Mouse (Mus musculus) intestine, postnatal 0 days (tissue): ENCODE data around the gene Rin1. TPM values are rescaled to one million over a fixed set of nuclear protein-coding genes. Genes with fewer than 3 reads are reported as not detected.

Experiments
- ATAC-seq: fragments of 200-750 bp; cut with Nextera tagmentation; 2 replicates; pipeline ENCODE4 v1.8.0; 2017; ENCODE audit warnings: mild to moderate bottlenecking, moderate TSS enrichment, moderate library complexity
- H3K27ac ChIP-seq: fragments of 300-500 bp; sonication (generic); 2 replicates; pipeline ENCODE4 v1.5.1; 2014; ENCODE audit warnings: mild to moderate bottlenecking, low read depth, low read length, moderate library complexity
- H3K27me3 ChIP-seq: fragments of 300-500 bp; sonication (generic); replicated peaks from 2 replicates; pipeline ENCODE4 v1.6.1; 2014; ENCODE audit warnings: low read length, mixed read lengths; ENCODE audit not compliant: control insufficient read depth, insufficient read depth
- H3K36me3 ChIP-seq: fragments of 300-500 bp; sonication (generic); 2 replicates; pipeline ENCODE4 v1.6.1; 2014; ENCODE audit warnings: mild to moderate bottlenecking, moderate library complexity; ENCODE audit not compliant: control insufficient read depth, insufficient read depth
- H3K4me1 ChIP-seq: fragments of 300-500 bp; sonication (generic); replicated peaks from 2 replicates; pipeline ENCODE4 v1.6.1; 2014; ENCODE audit warnings: antibody characterized with exemption, low read length, mixed read lengths; ENCODE audit not compliant: control insufficient read depth, insufficient read depth
- H3K4me2 ChIP-seq: fragments of 300-500 bp; sonication (generic); replicated peaks from 2 replicates; pipeline ENCODE4 v1.6.1; 2014; ENCODE audit warnings: low read depth, mild to moderate bottlenecking, moderate library complexity
- H3K4me3 ChIP-seq: fragments of 300-500 bp; sonication (generic); 2 replicates; pipeline ENCODE4 v1.5.1; 2014; ENCODE audit warnings: low read depth, low read length
- H3K9ac ChIP-seq: fragments of 300-500 bp; sonication (generic); 2 replicates; pipeline ENCODE4 v1.6.1; 2014; ENCODE audit warnings: mild to moderate bottlenecking, low read depth, low read length
- H3K9me3 ChIP-seq: fragments of 300-500 bp; sonication (generic); 2 replicates; pipeline ENCODE4 v1.6.1; 2016; ENCODE audit warnings: mixed run types; ENCODE audit not compliant: control insufficient read depth
- CTCF ChIP-seq: sonication (generic); IDR thresholded peaks from 2 replicates; pipeline ENCODE4 v1.5.1; 2016; ENCODE audit warnings: low read depth, mild to moderate bottlenecking, control low read depth, antibody characterized with exemption, moderate library complexity
- WGBS: fragments of 180-500 bp; shearing (Covaris S2); extraction: QIAGEN DNeasy Blood & Tissue Kit; methylation state at CpG from one replicate; pipeline ENCODE4 v1.1.7; 2014; 5-methylcytosine and 5-hydroxymethylcytosine counted together
- polyA plus RNA-seq: library from polyadenylated mRNA; unstranded; fragments of >200 nt; fragmentation: Nextera tagmentation; extraction: Ambion mirVana; gene quantifications from 2 replicates; pipeline ENCODE4 v1.2.1, GENCODE M21; 2015

Gene Rin1
- polyA plus RNA-seq, 1 experiment from 2014 or later, result 0.77 TPM

DNA sequence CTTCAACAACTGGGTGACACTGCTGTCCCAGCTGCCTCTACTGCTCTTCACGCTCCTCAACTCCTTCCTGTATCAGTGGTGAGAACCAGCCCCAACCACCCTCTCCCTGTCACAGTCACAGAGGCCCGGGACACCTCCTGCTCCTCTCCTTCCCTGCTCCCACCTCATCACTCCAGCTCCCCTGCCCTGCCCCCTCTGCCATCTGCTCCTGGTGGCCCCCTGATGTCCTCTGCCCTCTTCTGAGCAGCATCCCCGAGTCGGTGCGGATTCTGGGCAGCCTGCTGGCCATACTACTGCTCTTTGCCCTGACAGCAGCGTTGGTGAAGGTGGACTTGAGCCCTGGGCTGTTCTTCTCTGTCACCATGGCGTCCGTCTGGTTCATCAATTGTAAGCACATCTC lies 24.2 kb upstream of the Rin1 start:
- no peaks in the 10 kb centered on the region for H3K27me3 ChIP-seq
- no peak for TF ChIP-seq CTCF
- no peak for ATAC-seq
- peaks cover 7% of the 10 kb centered on the region; the same call in 1 of the 2 replicates for H3K36me3 ChIP-seq
- H3K4me1 ChIP-seq, result no peaks in the 10 kb centered on the region
- no peak overlapping the region for H3K4me2 ChIP-seq
- no peak overlapping the region for H3K4me3 ChIP-seq
- WGBS, result 88% methylated on average over 8 of the region's 8 CpGs
- no peak overlapping the region for H3K27ac ChIP-seq
- no peaks in the 10 kb centered on the region for H3K9me3 ChIP-seq
- H3K9ac ChIP-seq, result no peak overlapping the region

DNA sequence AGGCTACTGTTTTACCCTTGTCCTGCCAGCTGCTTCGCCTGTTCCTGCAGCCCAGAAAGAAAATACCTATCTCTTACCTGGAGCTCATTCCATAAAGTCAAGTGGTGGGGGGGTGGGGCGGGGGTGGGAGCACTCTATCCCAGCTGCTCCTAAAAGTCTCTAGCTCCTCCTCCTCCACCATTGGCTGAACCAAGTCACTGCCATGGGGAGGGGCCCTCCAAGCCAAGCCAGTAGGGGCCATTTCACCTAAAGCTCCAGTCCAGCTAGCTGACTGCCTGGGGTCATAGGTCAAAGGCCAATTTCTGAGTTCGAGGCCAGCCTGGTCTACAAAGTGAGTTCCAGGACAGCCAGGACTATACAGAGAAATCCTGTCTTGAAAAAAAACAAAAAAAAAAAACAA lies 17.6 kb upstream of the Rin1 start:
- Histone ChIP-seq H3K36me3 (peaks cover 7% of the 10 kb centered on the region; the same call in 1 of the 2 replicates), H3K4me1 (no peaks in the 10 kb centered on the region), H3K27me3 (no peaks in the 10 kb centered on the region), H3K27ac (no peak overlapping the region), H3K9ac (no peak overlapping the region), H3K9me3 (no peaks in the 10 kb centered on the region), H3K4me3 (no peak overlapping the region), H3K4me2 (no peak overlapping the region)
- no peak for TF ChIP-seq CTCF
- 76% methylated on average over 3 of the region's 3 CpGs for WGBS
- ATAC-seq, result no peak

DNA sequence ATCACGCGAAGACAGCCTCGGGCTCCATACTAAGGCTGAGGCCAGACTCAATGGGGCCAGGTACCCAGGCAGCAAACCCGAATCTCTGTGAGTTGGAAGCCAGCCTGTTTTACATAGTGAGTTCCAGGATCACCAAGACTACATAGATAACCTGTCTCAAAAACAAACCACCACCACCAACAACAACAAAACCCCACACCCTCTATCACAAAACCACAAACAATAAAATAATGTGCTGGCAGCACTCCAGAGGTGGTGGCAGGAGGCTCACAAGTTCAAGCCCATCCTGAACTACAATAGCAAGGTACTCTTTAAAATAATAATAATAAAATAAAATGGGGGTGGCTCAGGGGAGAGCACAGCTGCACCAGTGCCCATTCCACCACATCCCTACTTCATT lies 13.7 kb upstream of the Rin1 start:
- H3K36me3 ChIP-seq, result no peaks in the 10 kb centered on the region
- no peak for ATAC-seq
- TF ChIP-seq CTCF, result no peak
- 84% methylated on average over 4 of the region's 4 CpGs for WGBS
- H3K4me2 ChIP-seq, result no peak overlapping the region
- no peak overlapping the region for H3K4me3 ChIP-seq
- no peaks in the 10 kb centered on the region for H3K9me3 ChIP-seq
- H3K27ac ChIP-seq, result no peak overlapping the region
- no peaks in the 10 kb centered on the region for H3K27me3 ChIP-seq
- H3K4me1 ChIP-seq, result peaks cover 5% of the 10 kb centered on the region; the same call in 1 of the 2 replicates
- no peak overlapping the region for H3K9ac ChIP-seq

DNA sequence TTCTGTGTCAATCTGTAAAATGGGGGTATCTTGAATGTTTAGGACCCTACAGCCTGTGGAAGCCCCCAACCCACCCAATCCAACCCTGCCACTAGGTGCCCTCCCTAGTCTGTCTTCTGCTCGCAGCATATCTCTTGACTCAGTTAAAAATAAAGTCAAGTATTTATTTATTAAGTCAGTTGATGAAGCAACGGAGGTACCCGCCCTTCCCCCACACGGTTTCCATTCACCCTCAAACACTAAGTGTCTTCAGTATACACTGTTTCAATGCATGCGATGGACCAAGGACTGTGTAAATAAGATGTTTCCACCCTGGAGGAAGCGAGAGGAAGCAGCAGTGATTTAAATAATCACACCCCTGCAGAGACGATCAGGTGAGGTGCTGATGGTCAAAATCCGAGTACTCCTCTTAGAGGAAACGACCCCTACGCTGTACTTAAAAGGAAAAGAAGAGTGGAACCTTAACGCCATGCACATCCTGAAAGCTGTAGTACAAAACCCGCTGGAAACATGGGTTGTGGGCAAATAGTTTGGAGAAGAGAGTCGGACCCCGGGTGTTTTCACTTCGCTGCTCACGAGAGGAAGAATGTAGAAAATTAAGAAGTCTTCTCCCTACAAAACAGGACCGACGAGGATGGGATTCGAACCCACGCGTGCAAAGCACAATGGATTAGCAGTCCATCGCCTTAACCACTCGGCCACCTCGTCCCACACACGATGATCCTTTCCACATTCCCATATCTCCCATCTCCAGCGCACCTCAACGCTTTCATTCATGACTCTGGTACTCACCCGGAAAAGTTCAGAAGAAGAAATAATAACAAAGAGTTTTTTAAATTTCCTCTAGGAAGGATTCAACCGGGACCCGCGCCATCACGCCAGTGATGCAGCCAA lies 12.4 kb upstream of the Rin1 start:
- Histone ChIP-seq H3K9ac (0 out of 2 replicates have a peak overlapping the region, but pooled peaks have one; percentile 73), H3K27ac (peak overlapping the region; percentile 50; the same call in 1 of the 2 replicates), H3K4me1 (peaks cover 5% of the 10 kb centered on the region; the same call in 1 of the 2 replicates), H3K9me3 (no peaks in the 10 kb centered on the region), H3K4me3 (peak overlapping the region; percentile 70), H3K4me2 (peak overlapping the region; percentile 93), H3K27me3 (no peaks in the 10 kb centered on the region), H3K36me3 (no peaks in the 10 kb centered on the region)
- TF ChIP-seq CTCF, result no peak
- WGBS, result 3% methylated on average over 32 of the region's 32 CpGs
- ATAC-seq, result peak; percentile 34; the same call in 1 of the 2 replicates

DNA sequence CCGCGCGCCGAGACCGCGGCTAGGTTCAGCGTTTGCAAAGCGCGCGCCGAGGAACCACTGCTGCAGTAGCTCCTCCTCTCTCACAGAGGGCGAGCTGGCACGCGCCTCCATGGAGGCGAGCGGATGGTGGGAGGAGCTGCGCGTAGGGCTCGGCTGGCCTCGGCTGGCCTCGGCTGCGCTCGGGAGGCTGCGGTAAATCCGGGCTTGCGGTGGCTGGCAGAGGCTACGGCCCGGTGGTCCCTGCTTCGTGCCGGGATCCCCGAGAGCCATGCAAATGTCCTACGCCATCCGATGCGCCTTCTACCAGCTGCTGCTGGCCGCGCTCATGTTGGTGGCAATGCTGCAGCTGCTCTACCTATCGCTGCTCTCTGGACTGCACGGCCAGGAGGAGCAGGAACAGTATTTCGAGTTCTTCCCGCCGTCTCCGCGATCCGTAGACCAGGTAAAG lies 11.5 kb upstream of the Rin1 start, which contains the start of the genes B4gat1 and AC124502.3:
B4gat1 (plus strand) TSS at position 118 of the 448 bp plus-strand sequence.
AC124502.3 (plus strand) TSS at position 183 of the 448 bp plus-strand sequence.
- Histone ChIP-seq H3K9me3 (no peaks in the 10 kb centered on the region), H3K27me3 (no peaks in the 10 kb centered on the region), H3K27ac (peak within 1 kb of the TSS; percentile 50), H3K4me3 (peak within 1 kb of the TSS; percentile 70), H3K4me1 (peaks cover 5% of the 10 kb centered on the region; the same call in 1 of the 2 replicates), H3K4me2 (peak within 1 kb of the TSS; percentile 93), H3K9ac (peak within 1 kb of the TSS; percentile 73), H3K36me3 (no peaks in the 10 kb centered on the region)
- WGBS, result under 1% methylated on average over 34 of the region's 44 CpGs
- peak; percentile 80 for ATAC-seq
- TF ChIP-seq CTCF, result peak; percentile 71

DNA sequence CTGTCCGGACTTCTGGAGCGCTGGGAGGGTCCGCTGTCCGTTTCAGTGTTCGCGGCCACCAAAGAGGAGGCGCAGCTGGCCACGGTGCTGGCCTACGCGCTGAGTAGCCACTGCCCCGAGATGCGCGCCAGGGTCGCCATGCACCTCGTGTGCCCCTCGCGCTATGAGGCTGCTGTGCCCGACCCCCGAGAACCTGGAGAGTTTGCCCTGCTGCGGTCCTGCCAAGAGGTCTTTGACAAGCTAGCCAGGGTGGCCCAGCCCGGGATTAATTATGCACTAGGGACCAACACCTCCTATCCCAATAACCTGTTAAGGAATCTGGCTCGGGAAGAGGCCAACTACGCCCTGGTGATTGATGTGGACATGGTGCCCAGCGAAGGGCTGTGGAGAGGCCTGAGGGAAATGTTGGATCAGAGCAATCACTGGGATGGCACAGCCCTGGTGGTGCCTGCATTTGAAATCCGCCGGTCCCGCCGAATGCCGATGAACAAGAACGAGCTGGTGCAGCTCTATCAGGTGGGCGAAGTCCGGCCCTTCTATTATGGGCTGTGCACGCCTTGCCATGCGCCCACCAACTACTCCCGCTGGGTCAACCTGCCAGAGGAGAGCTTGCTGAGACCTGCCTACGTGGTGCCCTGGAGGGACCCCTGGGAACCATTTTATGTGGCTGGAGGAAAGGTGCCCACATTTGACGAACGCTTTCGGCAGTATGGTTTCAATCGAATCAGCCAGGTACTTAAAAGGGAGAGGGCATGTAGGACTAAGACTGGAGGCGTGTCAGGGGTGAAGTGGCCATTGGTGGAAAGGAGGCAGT lies 10.8 kb upstream of the Rin1 start:
- Histone ChIP-seq H3K4me3 (peak overlapping the region; percentile 70), H3K36me3 (no peaks in the 10 kb centered on the region), H3K4me1 (peaks cover 5% of the 10 kb centered on the region; the same call in 1 of the 2 replicates), H3K9me3 (no peaks in the 10 kb centered on the region), H3K9ac (peak overlapping the region; percentile 73), H3K27me3 (no peaks in the 10 kb centered on the region), H3K4me2 (peak overlapping the region; percentile 93), H3K27ac (peak overlapping the region; percentile 50)
- no peak for TF ChIP-seq CTCF
- ATAC-seq, result 0 out of 2 replicates have a peak, but pooled peaks have one; percentile 14
- 8% methylated on average over 41 of the region's 41 CpGs for WGBS
